Mouse (Mus musculus) bone marrow, adult 2 months (tissue): ENCODE data around the gene Omd.

Source experiments
- CTCF ChIP-seq: fragments of 200-500 bp; IDR thresholded peaks from 2 replicates; pipeline ENCODE4 v1.5.1; 2011; ENCODE audit warnings: low read length, control low read depth; ENCODE audit not compliant: control insufficient read depth, insufficient read depth
- POLR2A ChIP-seq: fragments of 200-500 bp; IDR thresholded peaks from 2 replicates; pipeline ENCODE4 v1.6.1; 2011; ENCODE audit warnings: low read depth, mild to moderate bottlenecking, control low read depth, low read length, borderline replicate concordance; ENCODE audit not compliant: control insufficient read depth

DNA sequence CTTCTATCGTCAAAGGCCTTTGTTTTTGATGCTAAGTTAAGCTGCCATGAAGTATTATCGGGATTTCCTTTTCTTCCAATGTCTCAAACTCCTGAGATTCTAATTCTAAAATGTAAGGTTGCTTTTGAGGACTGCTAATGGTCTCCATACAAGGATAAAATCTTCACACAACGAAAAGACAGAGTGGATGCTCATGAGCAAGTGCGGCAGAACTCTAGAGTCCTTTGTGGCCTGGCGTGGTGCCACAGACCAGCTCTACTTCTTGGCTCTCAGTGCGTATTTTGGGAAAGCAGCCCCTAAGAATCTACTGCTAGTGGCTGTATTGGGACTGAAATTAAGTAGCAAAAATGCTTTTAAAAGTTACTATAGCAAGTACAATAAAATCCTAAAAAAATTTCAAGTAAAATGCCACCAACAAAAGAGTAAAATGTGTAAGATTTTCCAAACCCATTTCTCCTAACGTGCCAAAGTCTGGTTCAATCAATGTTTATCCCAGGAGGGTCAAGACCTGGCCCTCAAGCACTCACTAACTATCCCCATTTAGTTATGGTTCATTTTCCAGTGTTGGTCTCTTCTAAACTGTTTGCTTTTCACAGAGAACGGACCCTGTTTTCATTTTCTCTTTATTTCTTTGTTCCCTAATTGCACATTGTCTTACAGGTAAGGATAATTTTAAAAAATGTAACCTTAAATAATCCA, 2.2 kb downstream of the Omd start:
- TF ChIP-seq POLR2A: no peak
- no peak for TF ChIP-seq CTCF
